Mouse (Mus musculus) stomach, embryonic 14.5 days (tissue): ENCODE results near the gene Dnhd1. TPM values are rescaled to one million over a fixed set of nuclear protein-coding genes. Genes with fewer than 3 reads are reported as not detected.

Experiments
- ATAC-seq: fragments of 200-750 bp; cut with Nextera tagmentation; 2 replicates; pipeline ENCODE4 v1.8.0; 2017; ENCODE audit warnings: low read depth, moderate TSS enrichment; ENCODE audit not compliant: insufficient number of reproducible peaks, insufficient read depth, low FRiP score
- H3K27ac ChIP-seq: fragments of 300-500 bp; sonication (generic); 2 replicates; pipeline ENCODE4 v1.5.1; 2014; ENCODE audit warnings: mild to moderate bottlenecking, low read length, moderate library complexity, mixed read lengths
- H3K27me3 ChIP-seq: fragments of 300-500 bp; sonication (generic); 2 replicates; pipeline ENCODE4 v1.6.1; 2014; ENCODE audit warnings: low read length, control low read depth, mixed read lengths; ENCODE audit not compliant: control insufficient read depth, insufficient read depth
- H3K36me3 ChIP-seq: fragments of 300-500 bp; sonication (generic); 2 replicates; pipeline ENCODE4 v1.6.1; 2014; ENCODE audit warnings: mild to moderate bottlenecking, control low read depth, low read length, moderate library complexity, mixed read lengths; ENCODE audit not compliant: control insufficient read depth, insufficient read depth
- H3K4me1 ChIP-seq: fragments of 300-500 bp; sonication (generic); 2 replicates; pipeline ENCODE4 v1.6.1; 2014; ENCODE audit warnings: low read length, control low read depth, mixed read lengths; ENCODE audit not compliant: control insufficient read depth, insufficient read depth
- H3K4me2 ChIP-seq: fragments of 300-500 bp; sonication (generic); replicated peaks from 2 replicates; pipeline ENCODE4 v1.6.1; 2014; ENCODE audit warnings: low read depth, low read length, control low read depth
- H3K4me3 ChIP-seq: fragments of 300-500 bp; sonication (generic); 2 replicates; pipeline ENCODE4 v1.5.1; 2014; ENCODE audit warnings: low read depth, low read length, control low read depth
- H3K9ac ChIP-seq: fragments of 300-500 bp; sonication (generic); replicated peaks from 2 replicates; pipeline ENCODE4 v1.6.1; 2014; ENCODE audit warnings: low read depth, mild to moderate bottlenecking, control low read depth, low read length, moderate library complexity, mixed read lengths
- H3K9me3 ChIP-seq: fragments of 300-500 bp; sonication (generic); 2 replicates; pipeline ENCODE4 v1.6.1; 2016; ENCODE audit warnings: low read depth, low read length, control low read depth; ENCODE audit not compliant: control insufficient read depth
- WGBS: fragments of 180-500 bp; shearing (Covaris S2); extraction: QIAGEN DNeasy Blood & Tissue Kit; methylation state at CpG from one replicate; pipeline ENCODE4 v1.1.7; 2014; 5-methylcytosine and 5-hydroxymethylcytosine counted together
- polyA plus RNA-seq: library from polyadenylated mRNA; unstranded; fragments of >200 nt; fragmentation: Nextera tagmentation; extraction: Ambion mirVana; gene quantifications from 2 replicates; pipeline ENCODE4 v1.2.1, GENCODE M21; 2014

Dnhd1 gene
- polyA plus RNA-seq, 1 experiment from 2014 or later, result 2.0 TPM

DNA sequence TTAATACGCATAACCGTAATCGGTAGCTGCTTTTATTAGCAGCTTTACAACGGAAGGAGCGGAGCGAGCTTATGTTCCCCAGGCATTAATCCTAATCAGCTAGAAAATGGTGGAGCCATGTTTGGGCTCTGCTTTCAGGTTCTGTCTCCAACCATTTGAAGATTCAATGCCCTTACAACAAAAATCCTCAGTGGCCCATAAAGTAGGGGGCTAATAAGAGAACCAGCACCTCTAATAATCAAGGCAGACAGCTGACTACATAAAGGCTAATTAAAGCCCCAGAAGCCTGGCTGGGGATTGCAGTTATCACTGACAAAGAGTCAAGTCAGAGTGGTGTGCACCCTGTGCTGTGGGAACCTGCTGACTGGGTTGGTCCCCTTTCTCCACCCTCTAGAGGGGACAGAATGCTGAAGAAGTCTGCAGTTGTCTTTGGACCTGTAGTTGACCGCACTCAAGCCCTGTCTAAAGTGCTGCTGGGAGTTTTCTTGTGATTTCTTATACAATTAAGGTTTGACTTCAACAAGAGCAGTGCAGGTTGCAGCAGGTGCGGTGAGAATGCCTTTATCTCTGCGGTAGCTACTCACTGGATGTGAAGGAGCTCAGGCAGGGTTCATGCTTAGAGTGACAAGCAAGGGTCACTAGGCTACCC lies 16.2 kb upstream of the Dnhd1 start:
- 49% methylated on average over 9 of the region's 9 CpGs for WGBS
- peak overlapping the region; percentile 38; the same call in 1 of the 2 replicates for H3K9ac ChIP-seq

DNA sequence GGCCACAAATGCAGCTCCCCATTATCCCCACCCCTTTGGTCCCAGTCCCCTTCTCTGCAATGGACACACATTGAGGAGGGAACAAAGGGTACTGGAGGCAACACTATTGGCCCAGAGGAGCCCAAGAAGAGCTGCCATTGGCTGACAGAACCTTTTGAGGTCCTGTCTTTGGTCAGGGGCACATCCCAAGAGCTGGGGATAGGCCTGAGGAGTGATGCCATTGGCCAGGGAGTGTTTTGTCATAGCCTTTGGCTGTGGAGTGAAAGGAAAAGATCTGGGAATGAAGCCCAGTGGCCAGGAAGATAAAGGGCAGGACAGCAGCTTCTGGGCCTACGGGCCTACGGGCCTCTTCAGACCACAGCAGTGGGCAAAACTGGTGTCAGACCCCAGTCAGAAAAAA lies 14.9 kb upstream of the Dnhd1 start:
- Histone ChIP-seq H3K4me2 (no peak overlapping the region), H3K4me3 (no peak overlapping the region), H3K27ac (no peak overlapping the region), H3K27me3 (no peaks in the 10 kb centered on the region), H3K36me3 (peaks cover 24% of the 10 kb centered on the region), H3K4me1 (peaks cover 18% of the 10 kb centered on the region; the same call in 1 of the 2 replicates), H3K9me3 (no peaks in the 10 kb centered on the region), H3K9ac (no peak overlapping the region)
- ATAC-seq, result no peak
- WGBS, result 89% methylated on average over 2 of the region's 2 CpGs

More for the DNA sequence above, 16.2 kb upstream of the Dnhd1 start:
- no peak for ATAC-seq
- H3K4me3 ChIP-seq, result peak overlapping the region; percentile 84
- no peak overlapping the region for H3K27ac ChIP-seq
- no peaks in the 10 kb centered on the region for H3K9me3 ChIP-seq
- H3K4me2 ChIP-seq, result peak overlapping the region; percentile 73
- peaks cover 24% of the 10 kb centered on the region for H3K36me3 ChIP-seq
- H3K4me1 ChIP-seq, result peaks cover 14% of the 10 kb centered on the region; the same call in 1 of the 2 replicates
- no peaks in the 10 kb centered on the region for H3K27me3 ChIP-seq

DNA sequence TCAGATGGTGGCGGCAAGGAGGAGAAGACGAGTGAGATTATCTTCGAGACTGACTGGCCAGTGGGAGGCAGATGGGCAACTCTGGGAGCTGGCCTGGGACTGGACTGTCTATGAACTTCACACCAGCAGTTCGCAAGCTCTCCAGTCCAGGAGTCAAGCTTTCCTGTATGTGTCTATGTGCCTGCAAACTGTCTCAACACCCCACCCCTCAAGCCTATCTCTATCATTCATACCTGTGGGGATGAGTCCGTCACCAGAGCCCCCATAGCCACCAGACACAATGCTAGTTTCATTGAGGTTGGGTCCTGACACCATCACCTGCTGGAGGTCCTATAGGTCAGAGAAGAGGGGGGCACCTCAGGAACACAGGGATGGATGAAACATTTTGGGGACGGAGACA lies 11.9 kb upstream of the Dnhd1 start:
- no peak overlapping the region for H3K9ac ChIP-seq
- ATAC-seq, result no peak

GRCm38 (mm10) chr7:105639304-105639703 lies 11.3 kb upstream of the Dnhd1 start:
- H3K9me3 ChIP-seq, result no peaks in the 10 kb centered on the region
- no peaks in the 10 kb centered on the region for H3K27me3 ChIP-seq
- WGBS, result 69% methylated on average over 9 of the region's 9 CpGs
- H3K27ac ChIP-seq, result no peak overlapping the region
- peak overlapping the region; percentile 95 for H3K4me2 ChIP-seq
- peak overlapping the region; percentile 67 for H3K4me3 ChIP-seq
- ATAC-seq, result no peak
- peak overlapping the region; percentile 43 for H3K9ac ChIP-seq
- H3K36me3 ChIP-seq, result peaks cover 32% of the 10 kb centered on the region
- peaks cover 15% of the 10 kb centered on the region for H3K4me1 ChIP-seq

More for the DNA sequence above, 11.9 kb upstream of the Dnhd1 start:
- Histone ChIP-seq H3K4me2 (no peak overlapping the region; the same call in 1 of the 2 replicates), H3K9me3 (no peaks in the 10 kb centered on the region), H3K4me1 (peaks cover 17% of the 10 kb centered on the region), H3K36me3 (peaks cover 32% of the 10 kb centered on the region), H3K27ac (no peak overlapping the region), H3K4me3 (no peak overlapping the region), H3K27me3 (no peaks in the 10 kb centered on the region)
- WGBS, result 94% methylated on average over 6 of the region's 6 CpGs

DNA sequence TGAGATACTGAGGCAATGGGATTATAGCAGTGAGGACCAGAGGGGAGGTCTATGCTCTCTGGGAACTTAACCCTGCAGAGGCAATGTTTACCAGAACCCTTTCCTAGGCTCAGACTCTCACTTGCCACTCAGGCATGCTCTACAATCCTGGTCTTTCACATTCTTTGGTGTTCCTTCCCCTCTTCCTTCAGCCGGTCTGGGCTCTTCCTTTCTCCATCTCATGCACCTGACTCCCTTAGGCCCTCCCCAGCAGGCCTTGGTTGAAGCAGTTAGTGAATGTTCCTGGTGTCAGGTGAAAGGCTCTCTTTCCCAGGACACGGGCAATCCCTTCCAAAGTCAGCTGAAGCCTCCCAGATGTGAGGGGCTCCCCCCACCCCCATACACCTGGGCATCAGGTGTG lies 10.9 kb upstream of the Dnhd1 start, which contains the start of gene Timm10b:
Gene Timm10b, plus strand, starts transcription at position 301 of the 400 bp plus-strand sequence.
- Histone ChIP-seq H3K4me2 (peak within 1 kb of the TSS; percentile 95), H3K9me3 (no peaks in the 10 kb centered on the region), H3K4me3 (peak within 1 kb of the TSS; percentile 67), H3K4me1 (peaks cover 15% of the 10 kb centered on the region), H3K27ac (peak within 1 kb of the TSS; percentile 86), H3K9ac (peak within 1 kb of the TSS; percentile 65), H3K36me3 (peaks cover 32% of the 10 kb centered on the region), H3K27me3 (no peaks in the 10 kb centered on the region)
- no peak for ATAC-seq
- WGBS, result 2% methylated on average over 2 of the region's 2 CpGs

- Histone ChIP-seq H3K4me2 (peak within 1 kb of the TSS; percentile 95), H3K9me3 (no peaks in the 10 kb centered on the region), H3K9ac (peak within 1 kb of the TSS; percentile 65), H3K4me3 (peak within 1 kb of the TSS; percentile 67), H3K36me3 (peaks cover 32% of the 10 kb centered on the region), H3K27me3 (no peaks in the 10 kb centered on the region), H3K27ac (peak within 1 kb of the TSS; percentile 86), H3K4me1 (peaks cover 15% of the 10 kb centered on the region)
- ATAC-seq, result peak; percentile 96
- WGBS, result under 1% methylated on average over 45 of the region's 45 CpGs
Observed at GRCm38 (mm10) chr7:105640233-105640893, 10.3 kb upstream of the Dnhd1 start, which contains the start of the genes Arfip2 and Gm45799. Gene Arfip2, minus strand, starts transcription at chr7:105640416. Gene Gm45799, plus strand, starts transcription at chr7:105640552.

- WGBS, result under 1% methylated on average over 18 of the region's 18 CpGs
- Histone ChIP-seq H3K4me2 (peak overlapping the region; percentile 95), H3K36me3 (peaks cover 29% of the 10 kb centered on the region), H3K4me1 (peaks cover 15% of the 10 kb centered on the region), H3K4me3 (peak overlapping the region; percentile 67), H3K27ac (peak overlapping the region; percentile 86), H3K27me3 (no peaks in the 10 kb centered on the region), H3K9ac (peak overlapping the region; percentile 65), H3K9me3 (no peaks in the 10 kb centered on the region)
- no peak for ATAC-seq
Observed at GRCm38 (mm10) chr7:105640894-105641255, 9.8 kb upstream of the Dnhd1 start.

DNA sequence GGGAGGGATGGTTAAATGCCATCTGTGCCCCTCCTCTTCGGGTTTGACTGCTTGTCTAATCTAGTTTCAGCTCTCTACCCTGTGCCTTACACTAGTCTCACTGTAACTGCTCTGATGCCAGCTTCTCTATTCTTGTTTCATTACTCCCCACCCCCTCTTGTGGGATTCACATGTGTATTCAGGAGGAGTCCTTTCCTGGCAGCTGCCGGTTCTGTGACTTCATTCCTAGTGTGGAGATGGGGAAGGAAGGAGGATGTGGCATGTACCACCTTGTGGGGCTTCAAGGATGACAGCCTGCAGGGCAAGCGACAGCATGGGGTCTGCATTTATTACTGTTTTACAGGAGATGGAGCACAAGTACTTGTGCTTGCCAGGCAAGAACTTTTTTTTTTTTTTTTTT lies 8.7 kb upstream of the Dnhd1 start:
- Histone ChIP-seq H3K27me3 (no peaks in the 10 kb centered on the region), H3K9me3 (no peaks in the 10 kb centered on the region), H3K4me2 (peak overlapping the region; percentile 95), H3K9ac (no peak overlapping the region), H3K4me3 (no peak overlapping the region), H3K36me3 (peaks cover 20% of the 10 kb centered on the region), H3K4me1 (peaks cover 15% of the 10 kb centered on the region), H3K27ac (0 out of 2 replicates have a peak overlapping the region, but pooled peaks have one; percentile 15)
- no peak for ATAC-seq
- 79% methylated on average over 3 of the region's 3 CpGs for WGBS
